Mouse (Mus musculus) kidney, embryonic 15.5 days (tissue): ENCODE measurements around the gene BC017158. TPM values are rescaled to one million over a fixed set of nuclear protein-coding genes. Genes with fewer than 3 reads are reported as not detected.

Experiments used
- ATAC-seq: fragments of 200-750 bp; cut with Nextera tagmentation; replicated peaks from 2 replicates; pipeline ENCODE4 v1.8.0; 2017; ENCODE audit warnings: moderate TSS enrichment; ENCODE audit not compliant: low FRiP score
- H3K27ac ChIP-seq: fragments of 300-500 bp; sonication (generic); 2 replicates; pipeline ENCODE4 v1.5.1; 2015; ENCODE audit warnings: mild to moderate bottlenecking, inconsistent platforms
- H3K27me3 ChIP-seq: fragments of 300-500 bp; sonication (generic); 2 replicates; pipeline ENCODE4 v1.6.1; 2015; ENCODE audit warnings: inconsistent platforms
- H3K36me3 ChIP-seq: fragments of 300-500 bp; sonication (generic); 2 replicates; pipeline ENCODE4 v1.6.1; 2015; ENCODE audit warnings: inconsistent platforms
- H3K4me1 ChIP-seq: fragments of 300-500 bp; sonication (generic); 2 replicates; pipeline ENCODE4 v1.6.1; 2015; ENCODE audit warnings: inconsistent platforms
- H3K4me2 ChIP-seq: fragments of 300-500 bp; sonication (generic); 2 replicates; pipeline ENCODE4 v1.6.1; 2015; ENCODE audit warnings: moderate library complexity, mild to moderate bottlenecking, inconsistent platforms
- H3K4me3 ChIP-seq: fragments of 300-500 bp; sonication (generic); replicated peaks from 2 replicates; pipeline ENCODE4 v1.5.1; 2015; ENCODE audit warnings: mild to moderate bottlenecking, inconsistent platforms
- H3K9ac ChIP-seq: fragments of 300-500 bp; sonication (generic); 2 replicates; pipeline ENCODE4 v1.6.1; 2015; ENCODE audit warnings: mild to moderate bottlenecking, inconsistent platforms
- H3K9me3 ChIP-seq: fragments of 300-500 bp; sonication (generic); replicated peaks from 2 replicates; pipeline ENCODE4 v1.6.1; 2016; ENCODE audit warnings: inconsistent platforms
- WGBS: fragments of 180-500 bp; shearing (Covaris S2); methylation state at CpG from one replicate; pipeline ENCODE4 v1.1.7; 2015; ENCODE audit warnings: mixed read lengths; 5-methylcytosine and 5-hydroxymethylcytosine counted together
- polyA plus RNA-seq: library from polyadenylated mRNA; unstranded; fragments of >200 nt; fragmentation: Nextera tagmentation; extraction: Ambion mirVana; gene quantifications from 2 replicates; pipeline ENCODE4 v1.2.1, GENCODE M21; 2015

The BC017158 gene
- polyA plus RNA-seq, 1 experiment from 2014 or later: 31.7 TPM

DNA sequence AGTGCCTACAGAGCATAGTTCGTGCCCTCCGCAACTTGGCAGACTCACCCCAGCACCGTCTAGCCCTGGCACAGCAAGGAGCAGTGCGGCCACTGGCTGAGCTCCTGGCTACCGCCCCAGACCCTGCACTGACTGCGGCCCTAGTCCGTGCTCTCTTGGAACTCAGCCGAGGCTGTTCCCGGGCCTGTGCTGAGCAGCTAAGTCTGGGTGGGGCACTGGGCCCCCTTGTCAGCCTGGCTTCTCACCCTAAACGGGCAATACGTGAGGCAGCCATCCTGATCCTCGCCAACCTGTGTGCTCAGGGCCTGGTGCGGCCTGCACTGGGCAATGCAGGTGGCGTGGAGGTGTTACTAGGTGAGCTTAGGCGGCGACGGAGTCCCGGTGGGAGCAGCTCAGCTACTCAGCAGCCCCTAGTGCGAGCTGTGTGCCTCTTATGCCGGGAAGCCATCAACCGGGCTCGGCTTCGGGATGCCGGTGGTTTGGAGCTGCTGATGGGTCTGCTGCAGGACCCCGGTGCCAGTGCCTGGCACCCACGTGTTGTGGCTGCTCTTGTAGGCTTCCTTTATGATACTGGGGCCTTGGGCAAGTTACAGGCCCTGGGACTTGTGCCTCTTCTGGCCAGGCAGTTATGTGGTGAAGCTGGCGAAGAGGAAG, 57.7 kb downstream of the BC017158 start:
- Histone ChIP-seq H3K4me1 (peaks cover 22% of the 10 kb centered on the region), H3K4me2 (no peak overlapping the region), H3K36me3 (peaks cover 59% of the 10 kb centered on the region), H3K27me3 (no peaks in the 10 kb centered on the region), H3K4me3 (no peak overlapping the region), H3K27ac (no peak overlapping the region), H3K9me3 (no peaks in the 10 kb centered on the region), H3K9ac (no peak overlapping the region)
- WGBS: 96% methylated on average over 27 of the region's 27 CpGs
- ATAC-seq: no peak

DNA sequence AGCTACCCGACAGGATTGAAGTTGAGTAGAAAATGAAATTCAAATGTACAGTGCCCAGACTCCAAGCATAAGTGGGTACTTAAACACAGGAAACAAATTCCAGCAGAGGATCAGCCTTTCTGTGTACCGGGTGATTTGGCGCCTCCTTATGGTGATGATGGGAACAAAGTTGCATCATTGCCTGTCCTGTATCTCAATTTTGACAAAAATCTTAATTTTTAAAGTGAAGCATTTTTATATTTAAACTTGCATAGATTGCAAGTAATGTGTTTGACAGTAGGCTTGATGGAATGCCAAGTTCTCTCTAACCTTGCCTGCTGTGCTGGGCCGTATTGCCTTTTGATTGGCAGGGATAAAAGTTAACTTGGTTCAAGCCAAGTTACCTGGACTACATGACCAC, 59.0 kb downstream of the BC017158 start:
- Histone ChIP-seq H3K36me3 (peaks cover 46% of the 10 kb centered on the region), H3K4me3 (peak overlapping the region; percentile 74), H3K4me1 (peaks cover 22% of the 10 kb centered on the region), H3K9me3 (no peaks in the 10 kb centered on the region), H3K27me3 (no peaks in the 10 kb centered on the region), H3K27ac (peak overlapping the region; percentile 99), H3K4me2 (peak overlapping the region; percentile 77), H3K9ac (peak overlapping the region; percentile 32)
- no peak for ATAC-seq
- WGBS: 26% methylated on average over 4 of the region's 4 CpGs

DNA sequence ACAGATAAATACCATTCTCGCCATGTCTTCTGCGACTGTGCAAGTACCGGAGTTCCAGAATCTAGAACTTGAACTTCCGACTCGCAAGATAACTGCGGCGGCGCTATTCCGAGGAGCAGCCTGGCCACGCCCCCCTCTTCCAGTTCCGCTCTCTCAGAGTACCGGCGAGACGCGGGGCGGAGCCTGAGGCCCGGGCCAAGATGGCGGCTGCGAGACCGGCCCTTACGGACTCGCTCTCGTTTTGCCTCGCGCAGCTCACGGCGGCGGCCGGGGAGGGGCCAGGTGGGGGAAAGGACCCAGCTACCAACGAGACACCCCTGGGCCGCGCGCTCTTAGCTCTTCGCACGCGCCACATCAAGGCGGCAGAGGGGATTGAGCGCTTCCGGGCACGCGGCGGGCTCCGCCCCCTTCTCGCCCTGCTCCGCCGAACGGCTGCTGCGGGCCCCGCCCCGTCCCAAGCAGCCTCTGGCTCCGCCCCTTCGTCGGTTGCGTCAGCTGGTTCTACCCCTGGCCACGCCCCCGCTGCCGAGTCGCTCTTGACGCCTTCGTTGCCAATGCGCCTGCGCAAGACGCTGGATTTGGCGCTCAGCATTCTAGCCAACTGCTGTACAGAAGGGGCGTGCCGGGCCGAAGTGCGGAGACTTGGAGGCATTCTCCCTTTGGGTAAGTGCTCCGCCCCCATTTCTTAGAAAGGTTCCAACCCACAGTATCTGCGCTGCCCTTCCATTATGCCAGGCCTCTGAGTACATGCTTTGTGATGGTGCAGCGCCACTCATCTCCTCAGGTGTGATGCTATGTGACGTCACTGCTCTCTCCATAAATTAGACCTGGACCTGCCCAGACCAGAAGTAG, 59.8 kb downstream of the BC017158 start, which contains the start of gene 9130023H24Rik:
TSS of gene 9130023H24Rik (minus strand) at position 105 of the 852 bp plus-strand sequence.
- peak; percentile 92 for ATAC-seq

DNA sequence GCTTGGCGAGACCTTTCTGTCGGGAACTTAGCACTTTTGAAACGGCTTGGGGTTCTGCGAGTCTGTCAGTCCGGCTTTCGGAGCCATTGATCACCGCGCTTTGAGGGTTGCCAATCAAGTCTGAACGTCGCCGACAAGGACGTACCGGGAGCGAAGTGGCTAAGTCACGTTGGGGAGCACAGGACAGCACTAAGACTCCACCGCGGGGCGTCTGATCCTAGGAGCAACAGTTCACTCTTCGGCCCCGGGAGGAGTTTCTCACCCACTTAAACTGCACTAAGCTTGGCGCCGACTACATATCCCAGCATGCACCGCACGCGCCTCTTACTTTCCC, 60.4 kb downstream of the BC017158 start:
- Histone ChIP-seq H3K4me2 (peak overlapping the region; percentile 77), H3K27me3 (no peaks in the 10 kb centered on the region), H3K4me3 (peak overlapping the region; percentile 74), H3K4me1 (peaks cover 22% of the 10 kb centered on the region), H3K9ac (peak overlapping the region; percentile 75), H3K27ac (peak overlapping the region; percentile 99), H3K36me3 (peaks cover 36% of the 10 kb centered on the region), H3K9me3 (no peaks in the 10 kb centered on the region)
- no peak for ATAC-seq
- WGBS: 0% methylated on average over 25 of the region's 25 CpGs

More for the DNA sequence above, 59.8 kb downstream of the BC017158 start, which contains the start of gene 9130023H24Rik:
- Histone ChIP-seq H3K36me3 (peaks cover 42% of the 10 kb centered on the region), H3K4me3 (peak within 1 kb of the TSS; percentile 74), H3K9me3 (no peaks in the 10 kb centered on the region), H3K27me3 (no peaks in the 10 kb centered on the region), H3K27ac (peak within 1 kb of the TSS; percentile 99), H3K4me2 (peak within 1 kb of the TSS; percentile 77), H3K9ac (peak within 1 kb of the TSS; percentile 75), H3K4me1 (peaks cover 22% of the 10 kb centered on the region)
- WGBS: under 1% methylated on average over 72 of the region's 72 CpGs

DNA sequence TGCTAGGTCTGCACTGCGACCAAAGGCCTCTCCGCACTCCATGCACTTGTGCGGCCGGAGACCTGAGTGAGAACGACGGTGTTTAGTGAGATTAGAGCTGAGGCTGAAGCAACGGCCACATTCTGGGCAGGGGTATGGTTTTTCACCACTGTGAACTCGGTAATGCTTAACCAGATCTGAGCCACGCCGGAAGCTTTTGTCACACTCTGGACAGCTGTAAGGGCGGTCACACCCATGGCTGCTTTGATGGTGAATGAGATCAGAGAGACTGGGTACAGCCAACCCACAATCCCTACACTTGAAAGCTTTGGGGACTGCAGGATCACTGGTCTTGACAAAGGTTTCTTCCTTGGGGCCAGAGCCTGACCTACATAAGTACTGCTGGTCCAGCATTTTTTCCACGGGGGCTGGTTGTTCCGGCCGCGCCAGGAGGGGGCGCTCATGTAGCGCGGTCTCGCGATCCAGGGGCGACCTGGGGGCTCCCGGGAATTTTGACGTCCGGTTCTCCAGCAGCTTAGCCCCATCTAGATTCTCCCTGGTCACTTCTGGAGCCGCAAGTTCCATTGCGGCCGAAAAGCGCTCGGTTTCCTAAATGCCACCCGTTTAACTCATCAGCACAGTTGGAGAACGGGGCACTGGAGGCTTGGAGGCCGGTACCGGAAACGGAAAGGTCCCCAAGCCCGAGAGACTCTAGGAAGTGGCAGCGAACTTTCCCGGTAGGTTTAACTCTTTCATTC, 60.9 kb downstream of the BC017158 start, which contains the start of gene Armc5:
TSS of gene Armc5 (plus strand) at position 487 of the 737 bp plus-strand sequence.
- Histone ChIP-seq H3K27ac (peak within 1 kb of the TSS; percentile 99), H3K4me2 (peak within 1 kb of the TSS; percentile 77), H3K9me3 (no peaks in the 10 kb centered on the region), H3K36me3 (peaks cover 31% of the 10 kb centered on the region), H3K27me3 (no peaks in the 10 kb centered on the region), H3K9ac (peak within 1 kb of the TSS; percentile 75), H3K4me3 (peak within 1 kb of the TSS; percentile 74), H3K4me1 (peaks cover 22% of the 10 kb centered on the region)
- 25% methylated on average over 37 of the region's 37 CpGs for WGBS
- peak; percentile 24 for ATAC-seq

DNA sequence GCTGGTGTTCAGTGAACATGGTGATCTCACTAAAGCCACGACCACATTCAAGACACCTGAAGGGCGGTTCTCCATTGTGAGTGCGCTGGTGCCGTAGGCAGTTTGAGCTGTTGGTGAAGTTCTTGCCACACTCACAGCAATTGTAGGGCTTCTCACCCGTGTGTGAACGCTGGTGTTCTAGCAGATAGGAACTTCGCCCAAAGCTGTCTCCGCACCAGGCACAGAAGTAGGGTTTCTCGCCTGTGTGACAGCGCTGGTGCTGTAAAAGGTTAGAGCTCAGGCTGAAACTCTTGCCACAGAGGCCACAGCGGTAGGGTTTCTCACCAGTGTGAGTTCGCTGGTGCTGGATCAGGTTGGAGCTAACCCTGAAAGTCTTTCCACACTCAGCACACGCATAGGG, 61.5 kb downstream of the BC017158 start:
- 91% methylated on average over 13 of the region's 13 CpGs for WGBS
- peak overlapping the region; percentile 99; the same call in 1 of the 2 replicates for H3K27ac ChIP-seq

DNA sequence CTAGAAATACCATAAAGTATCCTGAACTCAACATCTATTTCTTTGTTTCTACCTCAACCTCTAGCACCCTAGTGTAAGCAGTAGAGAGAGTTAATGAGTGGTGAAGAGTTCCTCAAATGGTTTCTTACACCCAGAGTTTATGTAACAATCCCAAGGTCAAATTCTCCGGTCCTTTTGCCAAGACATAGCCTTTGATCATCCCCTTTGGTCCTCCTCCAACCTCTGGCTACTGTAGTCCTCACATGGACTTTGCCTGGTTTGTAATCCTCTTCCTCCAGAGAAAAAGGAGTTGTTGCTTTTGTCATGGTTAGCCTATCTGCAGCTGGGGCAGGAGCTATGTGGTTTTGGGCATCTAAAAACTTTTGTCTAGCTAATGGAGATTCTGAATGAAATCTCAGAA, 62.5 kb downstream of the BC017158 start:
- Histone ChIP-seq H3K36me3 (peaks cover 15% of the 10 kb centered on the region), H3K9ac (no peak overlapping the region), H3K4me2 (no peak overlapping the region), H3K27ac (no peak overlapping the region), H3K27me3 (no peaks in the 10 kb centered on the region), H3K4me3 (no peak overlapping the region), H3K9me3 (no peaks in the 10 kb centered on the region), H3K4me1 (peaks cover 22% of the 10 kb centered on the region)
- no peak for ATAC-seq
- WGBS: 77% methylated on average over 1 of the region's 1 CpGs

More for the DNA sequence above, 61.5 kb downstream of the BC017158 start:
- Histone ChIP-seq H3K9me3 (no peaks in the 10 kb centered on the region), H3K4me1 (peaks cover 22% of the 10 kb centered on the region), H3K27me3 (no peaks in the 10 kb centered on the region), H3K9ac (0 out of 2 replicates have a peak overlapping the region, but pooled peaks have one; percentile 75), H3K4me2 (peak overlapping the region; percentile 77), H3K4me3 (peak overlapping the region; percentile 74; the same call in 1 of the 2 replicates), H3K36me3 (peaks cover 25% of the 10 kb centered on the region)
- ATAC-seq: no peak

DNA sequence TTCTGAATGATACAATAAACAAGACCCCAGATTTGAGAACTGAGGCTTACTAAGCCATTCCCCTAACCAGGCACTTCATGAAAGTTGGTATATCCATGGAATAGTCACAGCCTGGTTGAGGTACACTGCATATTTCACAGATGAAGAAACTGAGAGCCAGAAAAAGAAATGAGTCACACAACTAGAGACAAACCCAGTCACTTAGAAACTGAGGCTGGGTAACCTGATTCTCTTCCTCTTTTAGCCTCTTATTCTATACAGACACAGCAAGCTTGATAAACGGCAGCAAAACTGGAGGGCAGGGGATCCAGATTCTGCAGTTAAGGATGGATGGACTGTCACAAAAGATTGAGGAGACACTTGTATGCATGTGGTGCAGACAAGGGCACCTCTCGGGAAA, 63.2 kb downstream of the BC017158 start:
- Histone ChIP-seq H3K9me3 (no peaks in the 10 kb centered on the region), H3K4me2 (no peak overlapping the region), H3K27ac (no peak overlapping the region), H3K36me3 (peaks cover 9% of the 10 kb centered on the region), H3K4me1 (peaks cover 19% of the 10 kb centered on the region), H3K27me3 (no peaks in the 10 kb centered on the region), H3K9ac (no peak overlapping the region), H3K4me3 (no peak overlapping the region)
- no peak for ATAC-seq
- WGBS: 80% methylated on average over 2 of the region's 2 CpGs

DNA sequence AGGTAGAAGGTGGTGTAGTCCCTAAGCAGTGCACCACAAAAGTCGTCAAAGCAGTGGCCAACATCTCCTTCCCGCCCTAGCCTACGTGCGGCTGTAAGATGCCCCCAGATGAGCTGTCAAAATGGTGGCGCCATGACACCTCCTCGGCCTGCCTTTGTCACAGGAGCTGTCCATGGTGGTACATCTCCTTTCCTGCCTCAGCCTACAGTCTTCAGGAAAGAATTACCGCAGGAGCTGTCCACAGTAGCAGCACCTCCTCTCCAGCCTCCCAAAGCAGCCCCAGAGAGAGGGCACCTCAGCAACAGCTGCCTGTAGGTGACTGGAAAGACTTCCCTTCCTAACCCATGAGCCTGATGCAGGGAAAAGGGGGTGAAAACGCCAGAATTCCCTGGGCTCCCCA, 66.2 kb downstream of the BC017158 start:
- H3K4me1 ChIP-seq: peaks cover 3% of the 10 kb centered on the region
- 50% methylated on average over 8 of the region's 8 CpGs for WGBS
- H3K9me3 ChIP-seq: no peaks in the 10 kb centered on the region
- H3K4me3 ChIP-seq: no peak overlapping the region
- no peaks in the 10 kb centered on the region for H3K27me3 ChIP-seq
- H3K27ac ChIP-seq: no peak overlapping the region
- H3K9ac ChIP-seq: no peak overlapping the region
- 0 out of 2 replicates have a peak, but pooled peaks have one; percentile 25 for ATAC-seq
- H3K36me3 ChIP-seq: peaks cover 7% of the 10 kb centered on the region
- no peak overlapping the region for H3K4me2 ChIP-seq
